In genomic region chr17:27349432-27349831, GRCm38 (mm10) we compare ENCODE assay signal across 23 mouse cellular contexts.
"Had no signal": no experiment of that assay in that cellular context is flagged by ENCODE, and none has a peak within 500 bp of the region (broad histone marks: within the 10 kb centered on the region; RNA-seq: fewer than 3 reads in every experiment).

No protein-coding gene starts in this region.

- H3K9me3 ChIP-seq: heart, embryonic 13.5 days; heart, embryonic 15.5 days; hindbrain, embryonic 13.5 days; hindbrain, embryonic 15.5 days; limb, embryonic 13.5 days; limb, embryonic 15.5 days had no signal

- H3K27ac ChIP-seq: heart, adult 2 months; heart, embryonic 13.5 days; heart, embryonic 15.5 days; hindbrain, embryonic 13.5 days; hindbrain, embryonic 15.5 days; hindbrain, postnatal 0 days; limb, embryonic 13.5 days; limb, embryonic 15.5 days had no signal

- H3K36me3 ChIP-seq: heart, embryonic 13.5 days; heart, embryonic 15.5 days; hindbrain, embryonic 13.5 days; hindbrain, embryonic 15.5 days; limb, embryonic 13.5 days; limb, embryonic 15.5 days had no signal

- H3K4me3 ChIP-seq: heart, adult 2 months; heart, embryonic 13.5 days; heart, embryonic 15.5 days; hindbrain, embryonic 13.5 days; hindbrain, embryonic 15.5 days; limb, embryonic 13.5 days; limb, embryonic 15.5 days had no signal

- H3K27me3 ChIP-seq: heart, embryonic 15.5 days; hindbrain, embryonic 15.5 days; limb, embryonic 13.5 days; limb, embryonic 15.5 days had no signal

- H3K4me1 ChIP-seq: heart, embryonic 13.5 days; heart, embryonic 15.5 days; hindbrain, embryonic 15.5 days; limb, embryonic 13.5 days; limb, embryonic 15.5 days had no signal

- H3K9ac ChIP-seq: forebrain, postnatal 0 days; heart, embryonic 13.5 days; heart, embryonic 15.5 days; hindbrain, embryonic 13.5 days; hindbrain, embryonic 15.5 days; limb, embryonic 13.5 days; limb, embryonic 15.5 days had no signal

- H3K4me2 ChIP-seq: heart, embryonic 11.5 days; heart, embryonic 13.5 days; heart, embryonic 15.5 days; hindbrain, embryonic 13.5 days; hindbrain, embryonic 15.5 days; limb, embryonic 13.5 days; limb, embryonic 15.5 days had no signal

- DNase-seq: forebrain, postnatal 0 days; gastrocnemius, postnatal 14 days; gastrocnemius, postnatal 36 days; heart, adult 11 months; heart, adult 2 months; heart, postnatal 14 days; heart, postnatal 36 days; kidney, adult 18-20 months; kidney, adult 8-10 months; kidney, postnatal 14 days; kidney, postnatal 36 days; layer of hippocampus, adult 9-11 months; layer of hippocampus, postnatal 36 days; left cerebral cortex, postnatal 4 days had no signal

- ATAC-seq: forebrain, postnatal 0 days; hindbrain, postnatal 0 days; intestine, postnatal 0 days had no signal
